Mouse (Mus musculus): ENCODE results near the gene Gm49391. TPM values are rescaled to one million over a fixed set of nuclear protein-coding genes. Genes with fewer than 3 reads are reported as not detected.

Gm49391 gene
- polyA plus RNA-seq, 1 experiment from 2014 or later, result 3.7 TPM

DNA sequence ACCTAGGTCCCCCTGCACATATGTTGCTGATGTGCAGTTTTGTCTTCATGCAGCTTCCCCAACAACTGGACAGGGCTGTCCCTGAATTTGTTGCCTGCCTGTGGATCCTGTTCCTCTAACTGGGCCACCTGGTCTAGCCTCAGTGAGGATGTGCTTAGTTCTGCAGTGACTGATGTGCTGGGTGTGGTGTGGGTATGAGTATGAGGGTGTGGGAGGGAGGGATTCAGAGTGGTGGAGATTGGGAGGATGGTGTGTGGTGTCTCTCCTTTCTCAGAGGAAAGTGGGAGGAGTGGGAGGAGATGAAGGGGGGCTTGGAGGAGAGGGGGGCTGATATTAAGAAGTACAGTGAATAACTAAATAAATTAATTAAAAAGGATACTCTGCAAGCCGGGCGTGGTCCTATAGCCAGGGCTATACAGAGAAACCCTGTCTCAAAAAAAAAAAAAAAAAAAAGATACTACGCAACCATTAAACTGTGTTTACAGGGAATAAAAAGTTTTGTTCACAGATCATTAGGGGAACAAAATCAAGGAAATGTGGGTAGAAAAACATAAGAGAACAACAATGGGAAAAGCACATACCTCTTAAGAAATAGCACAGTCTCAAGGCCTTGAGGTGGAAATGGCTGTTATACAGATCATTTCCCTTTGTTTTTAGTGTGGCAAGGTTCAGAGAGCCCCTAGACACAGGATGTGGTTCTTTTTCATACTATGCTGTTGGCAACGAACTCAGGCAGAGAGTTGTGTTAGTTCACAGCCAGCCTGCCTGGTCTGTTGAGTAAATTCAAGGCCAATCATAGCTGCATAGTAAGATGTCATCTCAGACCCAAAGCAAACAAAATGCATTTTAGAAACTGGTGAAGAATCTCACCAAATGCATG, 87.9 kb downstream of the Gm49391 start:
- Histone ChIP-seq H3K27me3 (replicated peaks) (no peaks in the 10 kb centered on the region), H3K27ac (no peak overlapping the region), H3K4me3 (no peak overlapping the region), H3K4me1 (no peaks in the 10 kb centered on the region), H3K9me3 (replicated peaks) (no peaks in the 10 kb centered on the region), H3K4me2 (no peak overlapping the region), H3K36me3 (no peaks in the 10 kb centered on the region), H3K9ac (no peak overlapping the region)
- no peak for ATAC-seq
- WGBS (ENCODE audit: insufficient replicate concordance), result 65% methylated on average over 4 of the region's 4 CpGs

Other genes starting within 250 kb of the Gm49391 start
- gene BC051665, start 150.2 kb downstream of the Gm49391 start, polyA plus RNA-seq (2016; fragmentation: Nextera tagmentation; extraction: Ambion mirVana), result not detected in 2 replicates
- gene Ctsll3, start 133.7 kb downstream of the Gm49391 start, polyA plus RNA-seq (2016; fragmentation: Nextera tagmentation; extraction: Ambion mirVana), result not detected in 2 replicates
- gene 4930486L24Rik, start 72.1 kb downstream of the Gm49391 start, polyA plus RNA-seq (2016; fragmentation: Nextera tagmentation; extraction: Ambion mirVana), result not detected in 2 replicates
- gene Gm49392, start 39.7 kb downstream of the Gm49391 start, polyA plus RNA-seq (2016; fragmentation: Nextera tagmentation; extraction: Ambion mirVana), result 0.11 and 0.45 TPM in 2 replicates
- 7.2 and 9.1 TPM in 2 replicates for gene Ctla2b, start 39.1 kb downstream of the Gm49391 start, polyA plus RNA-seq (2016; fragmentation: Nextera tagmentation; extraction: Ambion mirVana)
- gene Tpbpb, start 31.7 kb downstream of the Gm49391 start, polyA plus RNA-seq (2016; fragmentation: Nextera tagmentation; extraction: Ambion mirVana), result not detected in 2 replicates
- 0.32 TPM in 1 of 2 replicates, not detected in the other for gene Gm49393, start 981 bp downstream of the Gm49391 start, polyA plus RNA-seq (2016; fragmentation: Nextera tagmentation; extraction: Ambion mirVana)
- gene Ctla2a, start 54 bp upstream of the Gm49391 start, polyA plus RNA-seq (2016; fragmentation: Nextera tagmentation; extraction: Ambion mirVana), result 50.5 and 53.0 TPM in 2 replicates
- not detected in 2 replicates for gene Tpbpa, start 5.4 kb upstream of the Gm49391 start, polyA plus RNA-seq (2016; fragmentation: Nextera tagmentation; extraction: Ambion mirVana)
- gene Ctsj, start 69.4 kb upstream of the Gm49391 start, polyA plus RNA-seq (2016; fragmentation: Nextera tagmentation; extraction: Ambion mirVana), result 0.23 TPM in 1 of 2 replicates, not detected in the other
- gene Ctsq, start 104.1 kb upstream of the Gm49391 start, polyA plus RNA-seq (2016; fragmentation: Nextera tagmentation; extraction: Ambion mirVana), result not detected in 2 replicates
- gene Ctsr, start 227.7 kb upstream of the Gm49391 start, polyA plus RNA-seq (2016; fragmentation: Nextera tagmentation; extraction: Ambion mirVana), result not detected in 2 replicates